Mouse (Mus musculus) kidney, postnatal 0 days (tissue): Measurements from ENCODE around the gene Ccr4. TPM values are rescaled to one million over a fixed set of nuclear protein-coding genes. Genes with fewer than 3 reads are reported as not detected.
A peak's percentile ranks its signal among the peaks of the same experiment; 100 is the strongest.

Source experiments
- ATAC-seq: fragments of 200-750 bp; cut with Nextera tagmentation; replicated peaks from 2 replicates; pipeline ENCODE4 v1.8.0; 2017; ENCODE audit warnings: low read depth, moderate number of reproducible peaks, moderate TSS enrichment, moderate library complexity; ENCODE audit not compliant: low FRiP score
- DNase-seq: peaks from one replicate; pipeline ENCODE4 v3.0.0-alpha.2; 2016; ENCODE audit warnings: low spot score
- H3K27ac ChIP-seq: fragments of 300-500 bp; sonication (generic); 2 replicates; pipeline ENCODE4 v1.5.1; 2014; ENCODE audit warnings: mild to moderate bottlenecking
- H3K27me3 ChIP-seq: fragments of 300-500 bp; sonication (generic); 2 replicates; pipeline ENCODE4 v1.6.1; 2014; ENCODE audit warnings: low read length, mixed read lengths; ENCODE audit not compliant: insufficient read depth
- H3K36me3 ChIP-seq: fragments of 300-500 bp; sonication (generic); 2 replicates; pipeline ENCODE4 v1.6.1; 2014; ENCODE audit warnings: low read length, mixed read lengths; ENCODE audit not compliant: insufficient read depth
- H3K4me1 ChIP-seq: fragments of 300-500 bp; sonication (generic); replicated peaks from 2 replicates; pipeline ENCODE4 v1.6.1; 2014; ENCODE audit warnings: antibody characterized with exemption, low read length, mixed read lengths; ENCODE audit not compliant: insufficient read depth
- H3K4me2 ChIP-seq: fragments of 300-500 bp; sonication (generic); 2 replicates; pipeline ENCODE4 v1.6.1; 2014; ENCODE audit warnings: mild to moderate bottlenecking, low read length, moderate library complexity, mixed read lengths
- H3K4me3 ChIP-seq: fragments of 300-500 bp; sonication (generic); replicated peaks from 2 replicates; pipeline ENCODE4 v1.5.1; 2014; ENCODE audit warnings: low read depth, low read length
- H3K9ac ChIP-seq: fragments of 300-500 bp; sonication (generic); 2 replicates; pipeline ENCODE4 v1.6.1; 2014; ENCODE audit warnings: low read depth, low read length
- H3K9me3 ChIP-seq: fragments of 300-500 bp; sonication (generic); replicated peaks from 2 replicates; pipeline ENCODE4 v1.6.1; 2016; ENCODE audit warnings: low read length, inconsistent platforms, mixed read lengths
- CTCF ChIP-seq: IDR thresholded peaks from 2 replicates; pipeline ENCODE4 v1.5.1; 2016; ENCODE audit warnings: antibody characterized with exemption, low read depth, mild to moderate bottlenecking, moderate library complexity
- WGBS: fragments of 180-500 bp; shearing (Covaris S2); extraction: QIAGEN DNeasy Blood & Tissue Kit; methylation state at CpG from one replicate; pipeline ENCODE4 v1.1.7; 2014; 5-methylcytosine and 5-hydroxymethylcytosine counted together
- polyA plus RNA-seq: library from polyadenylated mRNA; unstranded; fragments of >200 nt; fragmentation: Nextera tagmentation; extraction: Ambion mirVana; gene quantifications from 2 replicates; pipeline ENCODE4 v1.2.1, GENCODE M21; 2015

Ccr4 gene
- polyA plus RNA-seq, 1 experiment from 2014 or later, result 0.84 TPM

GRCm38 (mm10) chr9:114487481-114488258, 17.0 kb downstream of the Ccr4 start:
- no peak; the same call in 1 of the 2 replicates for ATAC-seq
- H3K9ac ChIP-seq, result no peak overlapping the region
- WGBS, result 73% methylated on average over 23 of the region's 23 CpGs

GRCm38 (mm10) chr9:114486808-114487207, 17.9 kb downstream of the Ccr4 start:
- H3K4me2 ChIP-seq, result no peak overlapping the region
- WGBS, result 60% methylated on average over 4 of the region's 4 CpGs
- no peaks in the 10 kb centered on the region for H3K36me3 ChIP-seq
- H3K4me1 ChIP-seq, result no peaks in the 10 kb centered on the region
- H3K27ac ChIP-seq, result no peak overlapping the region
- no peak for DNase-seq
- no peak overlapping the region for H3K9ac ChIP-seq
- H3K4me3 ChIP-seq, result no peak overlapping the region
- no peaks in the 10 kb centered on the region for H3K9me3 ChIP-seq
- no peaks in the 10 kb centered on the region for H3K27me3 ChIP-seq
- ATAC-seq, result no peak
- TF ChIP-seq CTCF, result no peak

More at GRCm38 (mm10) chr9:114487481-114488258, 17.0 kb downstream of the Ccr4 start:
- Histone ChIP-seq H3K27ac (no peak overlapping the region), H3K9me3 (no peaks in the 10 kb centered on the region), H3K4me1 (no peaks in the 10 kb centered on the region), H3K4me2 (no peak overlapping the region), H3K27me3 (no peaks in the 10 kb centered on the region), H3K4me3 (no peak overlapping the region), H3K36me3 (no peaks in the 10 kb centered on the region)
- no peak for TF ChIP-seq CTCF
- peak; percentile 15 for DNase-seq

- Histone ChIP-seq H3K27ac (no peak overlapping the region), H3K9ac (no peak overlapping the region), H3K4me2 (no peak overlapping the region), H3K4me1 (no peaks in the 10 kb centered on the region), H3K9me3 (no peaks in the 10 kb centered on the region), H3K36me3 (no peaks in the 10 kb centered on the region), H3K4me3 (no peak overlapping the region), H3K27me3 (no peaks in the 10 kb centered on the region)
- no peak for TF ChIP-seq CTCF
- no peak for DNase-seq
- no peak for ATAC-seq
- 81% methylated on average over 5 of the region's 5 CpGs for WGBS
These were observed 19.9 kb downstream of the Ccr4 start for GRCm38 (mm10) chr9:114484771-114485170.

- H3K4me1 ChIP-seq, result no peaks in the 10 kb centered on the region
These were observed 23.8 kb downstream of the Ccr4 start for GRCm38 (mm10) chr9:114480940-114481339.

GRCm38 (mm10) chr9:114477019-114477418, 27.7 kb downstream of the Ccr4 start:
- no peak for ATAC-seq
- no peak overlapping the region for H3K27ac ChIP-seq
- no peak for DNase-seq
- no peaks in the 10 kb centered on the region for H3K27me3 ChIP-seq
- TF ChIP-seq CTCF, result no peak
- H3K9me3 ChIP-seq, result no peaks in the 10 kb centered on the region
- 90% methylated on average over 9 of the region's 9 CpGs for WGBS
- H3K4me3 ChIP-seq, result no peak overlapping the region
- H3K36me3 ChIP-seq, result 0 out of 2 replicates have a peak, but pooled peaks cover 2% of the 10 kb centered on the region
- H3K4me1 ChIP-seq, result no peaks in the 10 kb centered on the region
- no peak overlapping the region for H3K4me2 ChIP-seq
- no peak overlapping the region for H3K9ac ChIP-seq

More at GRCm38 (mm10) chr9:114480940-114481339, 23.8 kb downstream of the Ccr4 start:
- no peak overlapping the region for H3K4me2 ChIP-seq
- H3K36me3 ChIP-seq, result no peaks in the 10 kb centered on the region
- no peak overlapping the region for H3K4me3 ChIP-seq
- no peak overlapping the region for H3K27ac ChIP-seq
- no peaks in the 10 kb centered on the region for H3K27me3 ChIP-seq
- 73% methylated on average over 3 of the region's 3 CpGs for WGBS
- ATAC-seq (no peak), DNase-seq (no peak)
- no peaks in the 10 kb centered on the region for H3K9me3 ChIP-seq
- H3K9ac ChIP-seq, result no peak overlapping the region
- TF ChIP-seq CTCF, result no peak

- no peak overlapping the region for H3K4me2 ChIP-seq
- no peaks in the 10 kb centered on the region for H3K4me1 ChIP-seq
- no peak for ATAC-seq
- no peak overlapping the region for H3K9ac ChIP-seq
- H3K9me3 ChIP-seq, result no peaks in the 10 kb centered on the region
- H3K36me3 ChIP-seq, result 0 out of 2 replicates have a peak, but pooled peaks cover 9% of the 10 kb centered on the region
- no peak overlapping the region for H3K4me3 ChIP-seq
- no peak for TF ChIP-seq CTCF
- WGBS, result 64% methylated on average over 7 of the region's 7 CpGs
- H3K27ac ChIP-seq, result no peak overlapping the region
- no peak for DNase-seq
- no peaks in the 10 kb centered on the region for H3K27me3 ChIP-seq
These were observed 32.8 kb downstream of the Ccr4 start for GRCm38 (mm10) chr9:114471892-114472291.
